Mouse (Mus musculus): Measurements from ENCODE around the gene Tmem232.

GRCm38 (mm10) chr17:65243716-65244115, 296.9 kb downstream of the Tmem232 start:
- TF ChIP-seq POLR2A (IDR thresholded peaks at IDR 0.05; ENCODE audit: extremely low read depth, insufficient read depth, low read length) (no peak), CTCF (IDR thresholded peaks at IDR 0.05; ENCODE audit: extremely low read depth, insufficient read depth, low read length) (no peak)
